24 mouse cellular contexts compared by ENCODE assay signal in genomic region chr8:85517336-85517735, GRCm38 (mm10). TPM values are rescaled to one million over a fixed set of nuclear protein-coding genes. Genes with fewer than 3 reads are reported as not detected.
DNase-seq lines count a peak whose midpoint lies in the region; ATAC-seq and TF ChIP-seq lines count a peak whose summit lies in the region.
"Had no signal": no experiment of that assay in that cellular context is flagged by ENCODE, and none has a peak within 500 bp of the region (broad histone marks: within the 10 kb centered on the region; RNA-seq: fewer than 3 reads in every experiment).

No protein-coding gene starts in this region.

- H3K27me3 ChIP-seq in hindbrain, embryonic 12.5 days = no peaks in the 10 kb centered on the region
- H3K27me3 ChIP-seq: embryonic facial prominence, embryonic 15.5 days; forebrain, embryonic 12.5 days; neural tube, embryonic 13.5 days; Patski; stomach, embryonic 15.5 days had no signal

- H3K4me1 ChIP-seq in olfactory bulb, adult 2 months (ENCODE audit: control insufficient read depth, insufficient read depth, low read length) = peaks cover 31% of the 10 kb centered on the region
- no peaks in the 10 kb centered on the region for H3K4me1 ChIP-seq in hindbrain, embryonic 12.5 days
- H3K4me1 ChIP-seq: forebrain, embryonic 12.5 days; limb, embryonic 10.5 days; midbrain, embryonic 10.5 days; stomach, embryonic 15.5 days had no signal

- TF ChIP-seq POLR2A in olfactory bulb, adult 2 months (IDR thresholded peaks at IDR 0.05; ENCODE audit: insufficient read depth, low read depth, low read length) = no peak

- H3K9ac ChIP-seq in hindbrain, embryonic 12.5 days = no peak overlapping the region
- H3K9ac ChIP-seq: embryonic facial prominence, embryonic 15.5 days; forebrain, embryonic 12.5 days; neural tube, embryonic 13.5 days; stomach, embryonic 15.5 days had no signal

- H3K4me3 ChIP-seq in olfactory bulb, adult 2 months (ENCODE audit: insufficient read depth, low read depth, low read length) = no peak overlapping the region
- no peak overlapping the region for H3K4me3 ChIP-seq in hindbrain, embryonic 12.5 days
- H3K4me3 ChIP-seq: embryonic facial prominence, embryonic 15.5 days; forebrain, embryonic 12.5 days; limb, embryonic 10.5 days; midbrain, embryonic 10.5 days; neural tube, embryonic 13.5 days; stomach, embryonic 15.5 days had no signal

- intact Hi-C loops in heart, postnatal 25 days (cut with DNase I) = no loop called here
- intact Hi-C loops in heart, postnatal 36 days (cut with DNase I) = no loop called here

- TF ChIP-seq CTCF in olfactory bulb, adult 2 months (IDR thresholded peaks at IDR 0.05; ENCODE audit: insufficient read depth, low read depth, low read length) = no peak

- peaks cover 70% of the 10 kb centered on the region for H3K36me3 ChIP-seq in hindbrain, embryonic 12.5 days

- H3K9me3 ChIP-seq in hindbrain, embryonic 12.5 days (replicated peaks) = no peaks in the 10 kb centered on the region
- H3K9me3 ChIP-seq: embryonic facial prominence, embryonic 15.5 days; forebrain, embryonic 12.5 days; limb, embryonic 10.5 days; midbrain, embryonic 10.5 days; neural tube, embryonic 13.5 days; stomach, embryonic 15.5 days had no signal

- DNase-seq in heart, postnatal 25 days (ENCODE audit: low spot score) = peak; percentile 32
- no peak for DNase-seq in heart, postnatal 36 days
- peak; percentile 90 for DNase-seq in brain, adult 2 months (ENCODE audit: low read depth, low spot score)
- DNase-seq in frontal cortex, postnatal 36 days (ENCODE audit: low spot score in 2 of 2) = peak; percentile 68 to 71
- no peak for DNase-seq in adrenal gland, postnatal 4 days (ENCODE audit: low spot score in 2 of 2)
- DNase-seq: adrenal gland, postnatal 36 days; cerebellum, adult 9-11 months; embryo, embryonic 11 days; kidney, adult 9 months; kidney, postnatal 36 days; lung, adult 2 months; lung, postnatal 4 days had no signal

- ATAC-seq in hindbrain, embryonic 12.5 days (ENCODE audit: low FRiP score) = no peak
- ATAC-seq: activated CD4-positive, CD25-positive, alpha-beta regulatory T cell, adult 4 months; Patski had no signal

- WGBS in olfactory bulb, adult 2 months = 38% methylated on average over 4 of the region's 4 CpGs
- 80% methylated on average over 4 of the region's 4 CpGs for WGBS in hindbrain, embryonic 12.5 days

- H3K4me2 ChIP-seq in hindbrain, embryonic 12.5 days (replicated peaks) = no peak overlapping the region
- H3K4me2 ChIP-seq: embryonic facial prominence, embryonic 15.5 days; forebrain, embryonic 12.5 days; liver, embryonic 11.5 days; neural tube, embryonic 13.5 days; stomach, embryonic 15.5 days had no signal

- peak overlapping the region; percentile 29 for H3K27ac ChIP-seq in olfactory bulb, adult 2 months (ENCODE audit: insufficient read depth, low read depth, low read length)
- no peak overlapping the region for H3K27ac ChIP-seq in hindbrain, embryonic 12.5 days
- H3K27ac ChIP-seq: embryonic facial prominence, embryonic 15.5 days; forebrain, embryonic 12.5 days; limb, embryonic 10.5 days; midbrain, embryonic 10.5 days; neural tube, embryonic 13.5 days; stomach, embryonic 15.5 days had no signal

RNA-seq across cellular contexts. Expression of gene Gpt2, which starts 25.0 kb away (rescaled TPM):
- total RNA-seq in heart, postnatal 25 days (2021) = 10 to 100 TPM; 32.9 to 36.1 TPM
- 10 to 100 TPM; 37.8 to 41.5 TPM for total RNA-seq in heart, postnatal 36 days (2021)
- polyA plus RNA-seq in olfactory bulb, adult 2 months (2012; ENCODE audit: insufficient read depth, insufficient read length, low replicate concordance, missing spikeins) = not detected in 2 replicates
- polyA plus RNA-seq in hindbrain, embryonic 12.5 days (2016; fragmentation: Nextera tagmentation; extraction: Ambion mirVana) = 44.4 and 44.8 TPM in 2 replicates
- total RNA-seq in adrenal gland, postnatal 4 days (2021) = 10 to 100 TPM; 53.9 to 63.7 TPM
- total RNA-seq: monocyte, adult 5-6 weeks had no signal

RNA-seq across cellular contexts. Expression of gene Dnaja2, which starts 37.8 kb away (rescaled TPM):
- total RNA-seq in heart, postnatal 25 days (2021) = 100 to 1,000 TPM; 220 to 258 TPM
- 100 to 1,000 TPM; 256 to 272 TPM for total RNA-seq in heart, postnatal 36 days (2021)
- 104 TPM in 1 of 2 replicates, not detected in the other for polyA plus RNA-seq in olfactory bulb, adult 2 months (2012; ENCODE audit: insufficient read depth, insufficient read length, low replicate concordance, missing spikeins)
- 170 and 174 TPM in 2 replicates for polyA plus RNA-seq in hindbrain, embryonic 12.5 days (2016; fragmentation: Nextera tagmentation; extraction: Ambion mirVana)
- total RNA-seq in adrenal gland, postnatal 4 days (2021) = 100 to 1,000 TPM; 140 to 159 TPM

Comparison
In these comparisons a context has a peak if more than half of its experiments do, and no peak if none do; other contexts are left out.
1. DNase-seq: peak in heart, postnatal 25 days (single experiment), brain, adult 2 months (single experiment) and frontal cortex, postnatal 36 days (2 of 2); none in heart, postnatal 36 days (0 of 2) and adrenal gland, postnatal 4 days (0 of 2).